Mouse (Mus musculus) CD4-positive, CD25-positive, alpha-beta regulatory T cell, adult 4 months (primary cell): ENCODE results near the gene Eml3. TPM values are rescaled to one million over a fixed set of nuclear protein-coding genes. Genes with fewer than 3 reads are reported as not detected.
"Not testable (repeated sequence)": the region's sequence is repeated elsewhere in the genome, so short reads cannot be mapped to it uniquely, and the experiment has no call there.

ENCODE experiments used
- ATAC-seq: one replicate; pipeline ENCODE4 v1.8.0; 2017
- polyA plus RNA-seq, 2 experiments: library from polyadenylated mRNA; unstranded; fragments of 100-300 nt; shearing (Covaris generic); gene quantifications; one replicate each; pipeline ENCODE4 v1.2.1; 2017

The Eml3 gene
- 10 to 100 TPM; 18.7 to 24.9 TPM for polyA plus RNA-seq

- peak; percentile 70 for ATAC-seq
Measured at GRCm38 (mm10) chr19:8929224-8930088, at the start of gene Eml3, which contains the start of gene Rom1. Gene Eml3 (plus strand): TSS chr19:8929552. Gene Rom1 (minus strand): TSS chr19:8929356.

- peak; percentile 99 for ATAC-seq
Measured at GRCm38 (mm10) chr19:8880311-8881033, 48.9 kb upstream of the Eml3 start, which contains the start of gene Uqcc3. Gene Uqcc3 (minus strand): TSS chr19:8880923.

GRCm38 (mm10) chr19:8881034-8881392 lies 48.3 kb upstream of the Eml3 start:
- peak; percentile 51 for ATAC-seq

- ATAC-seq = no peak
Measured at GRCm38 (mm10) chr19:8883616-8884015, 45.7 kb upstream of the Eml3 start, which contains the start of the genes Lbhd1 and Gm49403. Gene Lbhd1 (plus strand): TSS chr19:8883732. Gene Gm49403 (plus strand): TSS chr19:8883930.

GRCm38 (mm10) chr19:8886916-8887584 lies 42.3 kb upstream of the Eml3 start:
- no peak for ATAC-seq

DNA sequence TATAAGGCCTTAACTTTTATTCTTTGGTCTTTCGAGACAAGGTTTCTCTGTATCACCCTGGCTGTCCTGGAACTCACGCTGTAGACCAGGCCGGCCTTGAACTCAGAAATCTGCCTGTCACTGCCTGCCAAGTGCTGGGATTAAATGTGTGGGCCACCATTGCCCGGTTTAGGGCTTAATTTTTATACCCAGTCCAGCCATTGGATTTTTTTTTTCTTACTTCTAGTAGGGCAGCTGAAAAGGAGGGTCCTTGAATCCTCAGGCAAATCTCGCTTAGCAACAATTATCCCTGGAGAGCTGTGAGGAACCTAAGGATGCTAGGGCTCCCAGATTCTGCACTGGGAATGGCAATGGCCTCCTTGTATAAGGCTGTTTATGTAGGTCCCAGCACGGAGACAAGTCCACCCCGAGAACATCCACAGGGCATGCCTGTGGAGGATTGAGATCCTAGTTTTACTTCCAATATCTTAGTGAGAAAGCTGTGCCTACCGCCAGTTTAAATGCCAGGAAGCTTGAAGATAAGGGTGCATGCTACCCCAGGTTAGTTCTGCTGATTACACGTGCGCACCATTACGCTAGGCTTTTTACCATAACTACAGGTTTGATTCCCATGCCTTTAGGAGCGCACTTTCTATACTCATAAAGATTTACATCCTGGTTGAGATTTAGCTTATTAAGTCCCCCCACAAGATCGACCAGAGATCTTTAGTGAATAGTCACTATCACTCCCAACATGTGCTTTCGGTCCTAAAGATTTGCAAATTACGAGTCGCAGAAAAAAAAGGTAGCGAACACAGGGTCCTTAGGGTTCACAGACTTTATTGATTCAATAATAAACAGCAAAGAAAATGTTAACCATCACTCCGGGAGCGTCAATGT lies 41.5 kb upstream of the Eml3 start:
- no peak for ATAC-seq

GRCm38 (mm10) chr19:8888511-8889385 lies 40.6 kb upstream of the Eml3 start, which contains the start of the genes 1810009A15Rik and Gm49416:
Gene 1810009A15Rik (plus strand): TSS chr19:8888853.
Gene Gm49416 (plus strand): TSS chr19:8888926.
- peak; percentile 95 for ATAC-seq

GRCm38 (mm10) chr19:8892829-8893766 lies 36.3 kb upstream of the Eml3 start, which contains the start of gene Ints5:
Gene Ints5 (plus strand): TSS chr19:8893005.
- peak; percentile 38 for ATAC-seq

- no peak for ATAC-seq
Measured at GRCm38 (mm10) chr19:8895397-8895960, 33.9 kb upstream of the Eml3 start.

DNA sequence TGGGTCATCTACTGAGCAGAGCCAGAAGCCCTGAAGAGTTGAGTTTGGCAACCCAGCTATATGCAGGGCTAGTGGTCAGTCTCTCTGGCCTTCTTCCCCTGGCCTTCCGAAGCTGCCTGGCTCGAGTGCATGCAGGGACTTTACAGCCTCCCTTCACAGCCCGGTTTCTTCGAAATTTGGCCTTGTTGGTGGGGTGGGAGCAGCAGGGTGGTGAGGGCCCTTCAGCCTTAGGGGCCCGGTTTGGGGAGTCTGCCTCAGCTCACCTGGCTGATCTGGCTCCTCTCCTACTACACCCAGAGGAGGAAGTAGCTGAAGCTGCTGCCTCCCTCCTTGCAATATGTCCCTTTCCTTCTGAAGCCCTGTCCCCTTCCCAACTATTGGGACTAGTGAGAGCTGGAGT lies 33.1 kb upstream of the Eml3 start:
- ATAC-seq = not testable (repeated sequence)

GRCm38 (mm10) chr19:8897211-8897864 lies 32.0 kb upstream of the Eml3 start:
- ATAC-seq = not testable (repeated sequence)

GRCm38 (mm10) chr19:8897865-8898495 lies 31.4 kb upstream of the Eml3 start, which contains the start of gene Ganab:
Gene Ganab (plus strand): TSS chr19:8898071.
- peak; percentile 98 for ATAC-seq

- ATAC-seq = peak; percentile 19
Measured at GRCm38 (mm10) chr19:8898576-8898975, 30.8 kb upstream of the Eml3 start.

GRCm38 (mm10) chr19:8899079-8899478 lies 30.3 kb upstream of the Eml3 start:
- no peak for ATAC-seq

DNA sequence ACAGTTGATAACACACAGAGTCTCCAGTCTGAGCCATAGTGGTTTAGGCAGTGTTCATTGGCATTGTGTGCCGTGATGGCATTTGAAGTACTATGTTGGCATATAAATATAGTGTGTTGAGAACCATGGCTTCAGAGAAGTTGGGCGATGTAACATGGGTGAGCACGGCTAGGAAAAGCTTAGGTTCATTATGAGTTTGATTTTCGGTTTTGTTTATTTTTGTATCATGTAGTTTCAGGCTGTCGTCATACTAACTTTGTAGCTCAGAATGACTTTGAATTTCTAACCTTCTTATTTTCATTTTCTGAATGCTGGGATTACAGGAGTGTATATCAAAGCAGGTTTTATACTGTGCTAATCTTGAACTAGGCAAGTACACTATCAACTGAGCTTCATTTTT lies 25.9 kb upstream of the Eml3 start:
- no peak for ATAC-seq

DNA sequence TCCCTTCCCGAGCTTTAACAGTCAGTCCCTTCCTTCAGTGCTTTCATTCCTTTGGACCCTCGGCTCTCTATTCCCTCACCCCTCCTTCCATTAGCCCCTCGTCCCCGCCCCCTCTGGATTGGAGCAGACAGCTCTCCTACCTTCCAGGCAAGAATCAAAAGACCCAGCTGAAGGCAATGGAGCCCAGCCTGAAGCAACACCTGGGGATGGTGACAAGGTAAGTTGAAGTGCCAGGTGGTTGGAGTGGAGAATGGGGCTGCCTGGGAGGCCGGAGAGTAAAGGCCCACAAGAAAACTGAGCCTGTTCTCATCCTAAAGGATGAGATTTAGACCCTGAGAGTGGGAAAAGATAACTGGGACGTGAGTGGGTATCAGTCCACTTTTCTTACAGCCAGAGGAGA lies 20.8 kb upstream of the Eml3 start:
- ATAC-seq = no peak

DNA sequence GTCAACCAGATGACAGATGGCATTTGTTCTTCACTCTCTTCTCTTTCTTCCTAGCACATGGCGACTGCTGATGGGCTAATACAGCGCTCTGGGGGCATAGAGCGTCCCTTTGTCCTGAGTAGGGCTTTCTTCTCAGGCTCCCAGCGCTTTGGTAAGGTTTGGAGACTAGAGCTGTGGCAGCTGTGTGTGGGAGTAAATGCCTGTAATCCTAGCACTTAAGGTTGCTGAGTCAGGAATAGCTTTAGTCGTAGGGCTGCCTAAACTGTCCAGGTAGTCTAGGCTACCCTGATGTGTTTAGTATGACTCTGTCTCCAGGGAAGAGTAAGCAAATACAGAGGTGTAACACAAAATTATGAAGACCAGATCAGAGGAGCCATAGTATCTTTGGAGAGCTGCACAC lies 17.5 kb upstream of the Eml3 start:
- ATAC-seq = no peak

DNA sequence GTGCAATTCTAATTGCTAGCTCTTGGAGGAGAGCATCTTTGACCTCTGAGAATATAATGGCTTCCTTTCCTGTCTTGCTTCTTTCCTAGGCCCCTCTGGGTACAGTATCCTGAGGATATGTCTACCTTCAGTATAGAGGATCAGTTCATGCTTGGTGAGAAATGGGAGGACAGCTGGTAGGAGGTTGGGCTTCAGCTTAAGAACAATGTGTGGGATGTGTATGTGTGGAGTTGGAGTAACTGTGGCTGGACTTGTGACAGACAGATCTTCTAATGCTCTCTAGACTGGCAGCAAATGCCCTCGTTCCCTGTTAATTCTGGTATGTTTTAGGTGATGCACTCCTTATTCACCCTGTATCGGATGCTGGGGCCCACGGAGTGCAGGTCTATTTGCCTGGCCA lies 15.1 kb upstream of the Eml3 start:
- ATAC-seq = no peak
